Mouse (Mus musculus): ENCODE results near the gene Rnase13. TPM values are rescaled to one million over a fixed set of nuclear protein-coding genes. Genes with fewer than 3 reads are reported as not detected.

The Rnase13 gene
- polyA plus RNA-seq, 1 experiment from 2014 or later = not detected

DNA sequence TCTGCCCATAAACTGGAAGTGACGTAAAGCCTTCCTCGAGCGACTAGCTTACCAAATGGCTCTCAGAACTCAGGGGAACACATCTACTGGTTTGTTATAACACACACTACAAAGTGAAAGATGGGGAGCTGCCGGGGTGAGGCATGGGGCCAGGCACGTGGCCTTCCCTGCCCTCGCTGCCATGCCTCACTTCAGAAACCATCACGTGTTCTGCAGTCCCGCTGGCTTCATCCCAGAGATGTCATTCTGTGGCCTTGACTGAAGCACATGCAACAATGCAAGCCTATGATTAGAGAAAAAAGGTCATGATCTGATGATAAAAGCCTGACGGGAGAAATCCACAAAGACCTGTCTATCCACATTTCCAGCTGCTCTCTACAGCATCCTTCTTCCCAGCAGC is 50.8 kb downstream of the Rnase13 start:
- WGBS = 78% methylated on average over 9 of the region's 9 CpGs
- Histone ChIP-seq H3K4me2 (no peak overlapping the region), H3K9me3 (no peaks in the 10 kb centered on the region), H3K27me3 (no peaks in the 10 kb centered on the region), H3K27ac (no peak overlapping the region), H3K9ac (replicated peaks) (no peak overlapping the region), H3K4me3 (replicated peaks) (no peak overlapping the region), H3K4me1 (replicated peaks) (no peaks in the 10 kb centered on the region), H3K36me3 (no peaks in the 10 kb centered on the region)
- ATAC-seq (ENCODE audit: insufficient number of reproducible peaks, insufficient read depth, low FRiP score, low TSS enrichment, low read depth) = no peak

Other genes starting within 250 kb of the Rnase13 start
- gene Gm17079, start 227.3 kb downstream of the Rnase13 start, polyA plus RNA-seq (2016; fragmentation: Nextera tagmentation; extraction: Ambion mirVana) = not detected in 2 replicates
- not detected in 2 replicates for gene Gm5800, start 205.6 kb downstream of the Rnase13 start, polyA plus RNA-seq (2016; fragmentation: Nextera tagmentation; extraction: Ambion mirVana)
- gene Ang4, start 149.2 kb downstream of the Rnase13 start, polyA plus RNA-seq (2016; fragmentation: Nextera tagmentation; extraction: Ambion mirVana) = not detected in 2 replicates
- not detected in 2 replicates for gene AY358078, start 122.7 kb downstream of the Rnase13 start, polyA plus RNA-seq (2016; fragmentation: Nextera tagmentation; extraction: Ambion mirVana)
- not detected in 2 replicates for gene Ear6, start 69.1 kb downstream of the Rnase13 start, polyA plus RNA-seq (2016; fragmentation: Nextera tagmentation; extraction: Ambion mirVana)
- gene Mettl17, start 37.9 kb downstream of the Rnase13 start, polyA plus RNA-seq (2016; fragmentation: Nextera tagmentation; extraction: Ambion mirVana) = 59.9 and 64.0 TPM in 2 replicates
- gene Slc39a2, start 29.9 kb downstream of the Rnase13 start, polyA plus RNA-seq (2016; fragmentation: Nextera tagmentation; extraction: Ambion mirVana) = 0.48 and 0.74 TPM in 2 replicates
- gene Ndrg2, start 8.6 kb downstream of the Rnase13 start, polyA plus RNA-seq (2016; fragmentation: Nextera tagmentation; extraction: Ambion mirVana) = 35.4 and 35.7 TPM in 2 replicates
- gene Tppp2, start 4.3 kb downstream of the Rnase13 start, polyA plus RNA-seq (2016; fragmentation: Nextera tagmentation; extraction: Ambion mirVana) = not detected in 2 replicates
- 241 and 253 TPM in 2 replicates for gene Arhgef40, start 61.9 kb upstream of the Rnase13 start, polyA plus RNA-seq (2016; fragmentation: Nextera tagmentation; extraction: Ambion mirVana)
- gene Tmem253, start 92.9 kb upstream of the Rnase13 start, polyA plus RNA-seq (2016; fragmentation: Nextera tagmentation; extraction: Ambion mirVana) = 1.00 and 1.2 TPM in 2 replicates
- gene Zfp219, start 98.0 kb upstream of the Rnase13 start, polyA plus RNA-seq (2016; fragmentation: Nextera tagmentation; extraction: Ambion mirVana) = 51.7 and 60.9 TPM in 2 replicates
- not detected in 2 replicates for gene Olfr221, start 119.7 kb upstream of the Rnase13 start, polyA plus RNA-seq (2016; fragmentation: Nextera tagmentation; extraction: Ambion mirVana)
- 852 and 869 TPM in 2 replicates for gene Hnrnpc, start 181.3 kb upstream of the Rnase13 start, polyA plus RNA-seq (2016; fragmentation: Nextera tagmentation; extraction: Ambion mirVana)
- 72.7 and 84.1 TPM in 2 replicates for gene Rpgrip1, start 187.9 kb upstream of the Rnase13 start, polyA plus RNA-seq (2016; fragmentation: Nextera tagmentation; extraction: Ambion mirVana)